Mouse (Mus musculus) retina, embryonic 14.5 days (tissue): ENCODE data around the gene Chsy1.

ENCODE experiments used
- DNase-seq: peaks from one replicate; pipeline ENCODE4 v3.0.0-alpha.2; 2015; ENCODE audit warnings: low spot score

The Chsy1 gene

DNA sequence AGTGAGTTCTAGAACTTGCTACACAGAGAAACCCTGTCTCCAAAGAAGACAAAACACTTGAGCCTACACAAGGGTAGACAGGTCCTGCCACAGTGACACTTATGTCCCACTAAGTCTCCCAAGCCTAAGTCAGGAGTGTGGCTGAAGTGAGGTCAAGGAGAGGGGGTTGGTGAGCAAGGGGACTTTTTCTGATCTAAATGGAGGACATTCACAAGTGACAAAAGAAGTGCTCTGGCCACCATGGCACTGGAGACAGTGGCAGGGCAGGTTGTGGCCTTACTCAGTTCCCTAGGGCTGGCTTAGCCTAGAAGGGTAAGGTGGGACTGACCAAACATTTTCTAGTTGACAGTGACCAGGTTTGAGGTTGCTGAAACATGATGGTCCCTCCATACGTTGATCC lies 106.6 kb downstream of the Chsy1 start:
- no peak for DNase-seq

DNA sequence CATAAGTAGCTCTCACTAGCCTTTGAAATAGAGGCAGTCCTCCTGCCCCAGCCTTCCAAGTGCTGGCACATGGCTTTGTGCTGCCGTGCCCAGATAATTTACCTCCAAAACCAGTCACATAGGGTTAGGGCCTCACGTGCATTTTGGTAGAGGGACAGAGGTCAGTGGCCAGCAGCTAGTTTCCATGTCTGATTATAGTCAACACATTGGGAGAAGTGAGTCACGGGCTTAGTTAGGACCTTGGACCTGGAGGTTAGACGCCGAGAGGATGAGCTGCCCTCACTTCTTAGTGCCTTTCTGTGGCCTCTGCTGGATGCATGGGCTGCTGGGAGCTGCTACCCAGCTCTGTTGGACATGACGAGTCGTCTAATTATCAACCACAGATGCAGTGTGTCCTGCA lies 107.7 kb downstream of the Chsy1 start:
- DNase-seq: no peak

DNA sequence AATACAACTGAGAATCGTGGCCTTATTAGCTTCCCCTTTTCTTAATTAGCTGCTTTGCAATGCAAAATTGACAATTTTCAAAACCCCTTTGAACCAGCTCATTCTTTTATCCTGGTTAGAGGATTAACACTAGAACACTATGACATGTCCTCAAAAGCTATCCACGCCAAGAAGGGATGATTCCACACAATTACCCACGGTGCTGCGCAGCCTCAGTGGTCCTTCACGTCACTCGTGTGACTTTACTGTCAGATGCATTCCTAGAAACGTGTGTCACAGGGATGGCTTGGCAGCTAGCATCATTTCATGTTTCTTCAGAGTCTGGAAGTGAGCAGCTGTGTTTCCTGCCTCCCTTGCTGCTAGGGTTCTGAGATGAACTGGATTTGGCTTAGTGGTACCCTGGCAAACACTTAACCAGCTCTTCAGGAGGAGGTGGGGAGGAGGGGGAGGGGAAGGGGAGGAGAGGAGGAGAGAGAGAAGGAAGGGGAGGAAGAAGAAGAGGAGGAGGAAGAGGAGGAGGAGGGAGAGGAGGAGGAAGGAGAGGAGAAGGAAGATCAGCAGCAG lies 108.3 kb downstream of the Chsy1 start:
- DNase-seq: no peak

DNA sequence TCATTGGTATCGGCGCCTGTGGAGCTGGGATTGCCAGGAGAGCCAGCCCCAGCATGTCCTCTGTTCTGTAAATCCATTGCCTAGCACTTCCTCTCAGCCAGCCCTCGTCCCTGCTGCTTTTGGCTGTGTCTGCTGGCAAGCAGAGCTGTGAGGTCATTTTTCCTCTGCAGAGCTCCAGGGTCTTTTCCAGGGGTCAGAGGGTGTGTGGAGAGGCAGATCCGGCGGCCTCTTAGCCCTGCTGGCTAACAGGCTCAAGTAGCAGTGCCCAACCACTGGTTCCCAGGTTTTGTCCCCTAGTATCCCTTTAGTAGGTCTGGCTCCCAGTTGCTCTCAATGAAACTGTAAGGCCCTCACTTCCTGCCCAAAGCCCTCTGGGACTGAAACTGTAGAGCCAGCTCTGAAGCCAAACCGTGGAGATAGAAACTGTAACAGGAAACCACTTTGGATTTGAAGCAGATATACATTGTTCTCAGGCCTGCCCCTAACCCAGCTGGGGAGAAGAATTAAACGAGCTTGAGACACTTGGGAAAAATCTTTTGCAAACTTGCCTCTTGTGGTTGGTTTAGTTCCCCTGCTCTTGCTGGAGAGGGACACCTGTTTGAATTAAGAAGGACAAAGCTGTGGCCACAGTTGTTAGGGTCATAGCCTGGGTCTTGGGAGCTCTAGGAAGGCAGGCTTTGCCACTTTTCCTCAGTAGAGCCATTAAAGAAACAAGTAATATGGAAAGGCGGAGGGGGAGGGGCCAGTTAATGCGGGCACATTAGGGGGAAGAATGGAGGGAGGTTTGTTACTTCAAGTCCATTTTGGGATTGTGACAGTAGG lies 109.1 kb downstream of the Chsy1 start:
- DNase-seq: peak; percentile 24

DNA sequence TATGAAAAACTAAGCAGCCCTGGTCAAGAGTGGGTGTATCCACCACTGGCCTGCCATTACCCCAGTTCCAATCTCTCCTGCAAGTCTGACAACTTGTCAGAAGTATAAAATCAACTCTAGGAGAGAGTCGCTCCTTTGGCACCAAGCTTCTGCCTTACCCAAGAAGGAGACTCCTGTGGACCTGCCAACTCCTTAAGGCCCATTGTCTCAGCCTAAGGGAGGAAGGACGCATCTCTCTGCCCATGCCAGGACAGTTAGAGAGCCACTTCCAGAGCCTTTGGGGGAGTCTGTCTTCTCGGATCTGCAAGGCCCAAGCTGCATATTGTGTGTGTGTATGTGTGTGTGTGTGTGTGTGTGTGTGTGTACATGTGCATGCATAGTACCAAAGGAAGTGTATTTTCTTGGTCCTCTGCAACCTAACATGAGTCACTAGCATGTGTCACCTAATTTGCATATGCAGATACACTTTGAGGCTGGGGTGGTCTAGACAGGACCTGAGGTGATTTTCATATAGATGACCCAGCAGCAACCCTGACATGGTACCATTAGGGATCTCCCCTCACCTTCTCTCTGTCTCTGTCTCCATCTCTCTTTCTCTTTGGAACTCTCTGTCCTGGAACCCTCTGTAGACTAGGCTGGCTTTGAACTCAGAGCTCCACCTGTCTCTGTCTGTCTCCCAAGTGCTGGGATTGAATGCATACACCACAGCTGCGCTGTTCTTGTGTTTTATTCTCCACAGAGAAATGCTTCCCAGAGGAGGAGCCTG lies 109.9 kb downstream of the Chsy1 start:
- DNase-seq: no peak

DNA sequence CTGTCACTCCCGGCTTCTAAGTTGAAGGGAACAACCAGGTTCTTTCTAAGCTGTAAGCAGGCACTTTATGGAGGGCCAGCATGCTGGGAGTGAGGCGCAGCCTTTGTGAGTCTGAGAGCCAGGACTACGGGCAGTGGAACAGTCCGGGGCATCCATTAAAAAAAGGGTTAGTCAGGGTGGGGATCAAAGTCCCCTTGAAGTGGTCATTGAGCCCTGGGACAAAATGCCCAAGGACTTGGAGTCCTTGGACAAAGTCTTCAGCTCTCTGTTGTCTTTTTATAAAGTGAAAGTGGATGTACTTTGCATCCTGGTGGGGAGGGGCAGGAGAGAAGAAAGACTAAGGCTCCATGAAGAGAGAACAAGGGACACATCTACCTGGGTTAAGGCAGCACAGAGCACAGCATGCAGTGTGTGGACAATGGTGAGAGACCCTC lies 110.5 kb downstream of the Chsy1 start:
- DNase-seq: no peak

DNA sequence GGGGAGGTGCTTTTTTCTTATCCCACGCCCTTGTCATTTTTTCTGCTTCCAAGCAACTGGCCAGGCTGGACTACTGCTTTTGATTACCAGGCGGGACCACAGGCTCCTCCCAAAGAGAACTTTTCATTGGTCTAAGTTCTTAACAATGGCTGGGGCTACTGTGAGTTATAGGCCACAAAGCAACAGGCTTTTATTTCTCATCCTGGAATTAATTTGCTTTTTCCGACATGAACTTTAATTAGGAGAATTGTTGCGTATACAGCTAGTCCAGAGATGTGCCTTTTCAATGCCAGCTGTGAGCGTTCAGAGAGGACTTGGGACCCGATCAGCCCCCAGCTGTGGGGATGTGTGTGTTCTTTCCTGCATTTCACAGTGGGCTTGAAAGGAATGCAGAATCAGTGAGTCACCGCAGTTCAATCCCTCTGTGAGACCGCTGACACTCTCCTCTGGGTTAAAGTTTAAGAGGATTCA lies 113.3 kb downstream of the Chsy1 start:
- DNase-seq: no peak
